Mouse (Mus musculus) bone marrow, adult 2 months (tissue): ENCODE measurements around the gene Rtcb.

ENCODE experiments used
- CTCF ChIP-seq: fragments of 200-500 bp; IDR thresholded peaks from 2 replicates; pipeline ENCODE4 v1.5.1; 2011; ENCODE audit warnings: low read length, control low read depth; ENCODE audit not compliant: control insufficient read depth, insufficient read depth
- POLR2A ChIP-seq: fragments of 200-500 bp; IDR thresholded peaks from 2 replicates; pipeline ENCODE4 v1.6.1; 2011; ENCODE audit warnings: low read depth, mild to moderate bottlenecking, control low read depth, low read length, borderline replicate concordance; ENCODE audit not compliant: control insufficient read depth

DNA sequence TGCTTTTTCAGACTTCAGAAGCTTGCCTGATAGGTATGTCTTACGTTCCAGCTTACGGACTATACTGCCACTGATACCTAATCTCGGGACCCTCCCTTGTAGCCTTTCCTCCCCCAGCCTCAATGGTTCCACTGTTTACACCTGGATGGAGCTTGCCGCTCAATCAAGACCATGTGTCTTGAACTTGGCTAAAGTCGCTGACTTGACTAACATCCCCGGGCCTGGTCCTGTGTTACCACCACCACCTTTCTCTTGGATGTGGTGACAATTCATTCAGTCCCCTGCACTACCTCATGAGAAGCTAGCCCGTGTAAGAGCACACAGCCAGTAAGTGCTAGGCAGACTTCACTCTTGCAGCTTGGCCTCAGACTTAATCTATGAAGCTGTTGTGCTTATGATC, 6.7 kb upstream of the Rtcb start:
- no peak for TF ChIP-seq CTCF
- no peak for TF ChIP-seq POLR2A
